Mouse (Mus musculus) hindbrain, embryonic 10.5 days (tissue): ENCODE measurements at regions not wholly inside any gene's neighbourhood (a gene's known extent, or its start where the extent isn't known, plus 50 kb on each side); places are given as distances from the start of the nearest gene placed in this dataset.
A peak's percentile ranks its signal among the peaks of the same experiment; 100 is the strongest.

Experiments used
- DNase-seq: peaks from one replicate; pipeline ENCODE4 v3.0.0-alpha.2; 2017; ENCODE audit warnings: low spot score
- H3K27ac ChIP-seq: fragments of 300-500 bp; sonication (generic); 2 replicates; pipeline ENCODE4 v1.5.1; 2016; ENCODE audit warnings: mild to moderate bottlenecking, moderate library complexity
- H3K27me3 ChIP-seq: fragments of 300-500 bp; sonication (generic); 2 replicates; pipeline ENCODE4 v1.6.1; 2016; ENCODE audit warnings: mild to moderate bottlenecking; ENCODE audit not compliant: poor library complexity, insufficient read depth, severe bottlenecking
- H3K36me3 ChIP-seq: fragments of 300-500 bp; sonication (generic); 2 replicates; pipeline ENCODE4 v1.6.1; 2016; ENCODE audit warnings: mild to moderate bottlenecking, moderate library complexity
- H3K4me1 ChIP-seq: fragments of 300-500 bp; sonication (generic); replicated peaks from 2 replicates; pipeline ENCODE4 v1.6.1; 2016; ENCODE audit warnings: mild to moderate bottlenecking
- H3K4me3 ChIP-seq: fragments of 300-500 bp; sonication (generic); 2 replicates; pipeline ENCODE4 v1.5.1; 2016; ENCODE audit warnings: mild to moderate bottlenecking, moderate library complexity
- H3K9me3 ChIP-seq: fragments of 300-500 bp; sonication (generic); 2 replicates; pipeline ENCODE4 v1.6.1; 2016; ENCODE audit warnings: mild to moderate bottlenecking, moderate library complexity
- WGBS: fragments of 180-500 bp; shearing (Covaris S2); methylation state at CpG from one replicate; pipeline ENCODE4 v1.1.7; 2016; 5-methylcytosine and 5-hydroxymethylcytosine counted together

GRCm38 (mm10) chr10:17024294-17024665 is 698.7 kb upstream of the Cited2 start:
- H3K9me3 ChIP-seq, result no peaks in the 10 kb centered on the region
- H3K36me3 ChIP-seq, result no peaks in the 10 kb centered on the region
- 77% methylated on average over 1 of the region's 1 CpGs for WGBS
- DNase-seq, result no peak
- 0 out of 2 replicates have a peak, but pooled peaks cover 5% of the 10 kb centered on the region for H3K4me1 ChIP-seq
- H3K27ac ChIP-seq, result 0 out of 2 replicates have a peak overlapping the region, but pooled peaks have one; percentile 59
- H3K4me3 ChIP-seq, result no peak overlapping the region
- H3K27me3 ChIP-seq, result no peaks in the 10 kb centered on the region

DNA sequence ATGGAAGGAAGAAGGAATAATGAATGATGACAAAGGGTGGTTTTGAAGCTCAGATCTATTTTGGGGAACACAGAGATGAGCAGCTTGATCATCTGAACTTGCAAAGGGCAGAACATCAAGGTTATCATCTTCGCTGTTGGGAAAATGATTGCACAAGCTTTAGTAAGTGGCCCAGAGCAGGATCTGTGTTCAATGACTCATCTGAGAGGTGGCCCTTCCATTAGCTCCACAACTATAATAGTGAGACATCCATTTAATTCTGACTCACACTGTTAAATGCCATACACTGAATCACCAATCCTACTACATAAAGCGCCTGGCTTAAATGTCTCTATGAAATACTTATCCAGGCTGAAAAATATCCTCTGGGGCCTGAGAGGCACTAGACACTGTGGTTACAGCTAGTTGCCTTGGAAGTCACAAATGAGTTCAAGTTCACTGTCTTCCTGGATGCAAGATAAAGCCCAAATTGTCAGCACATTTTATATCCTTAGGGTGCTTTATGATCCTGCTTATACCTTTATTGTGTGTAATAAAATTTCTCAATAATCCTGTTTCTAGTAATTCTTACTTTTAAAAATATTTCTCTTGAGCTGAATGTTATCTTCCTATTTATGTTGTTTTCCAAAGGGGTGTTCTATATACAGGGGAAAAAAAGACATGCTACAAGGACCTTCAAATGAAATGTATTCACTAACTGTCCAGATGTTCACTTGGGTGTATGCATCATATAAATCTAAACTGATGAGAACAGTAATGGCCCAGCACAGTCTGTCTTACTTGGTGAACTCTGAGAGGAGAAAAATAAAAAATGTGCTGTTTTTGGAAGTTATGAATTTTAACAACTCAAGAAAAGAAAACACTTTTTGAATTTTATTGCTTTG is 687.9 kb upstream of the Cited2 start:
- no peaks in the 10 kb centered on the region for H3K36me3 ChIP-seq
- no peak overlapping the region for H3K27ac ChIP-seq
- H3K4me1 ChIP-seq, result no peaks in the 10 kb centered on the region
- no peaks in the 10 kb centered on the region for H3K27me3 ChIP-seq
- no peak overlapping the region for H3K4me3 ChIP-seq
- H3K9me3 ChIP-seq, result no peaks in the 10 kb centered on the region
- 95% methylated on average over 2 of the region's 2 CpGs for WGBS
- DNase-seq, result no peak

- H3K4me3 ChIP-seq, result no peak overlapping the region
- no peaks in the 10 kb centered on the region for H3K9me3 ChIP-seq
- H3K36me3 ChIP-seq, result no peaks in the 10 kb centered on the region
- no peaks in the 10 kb centered on the region for H3K4me1 ChIP-seq
- no peak overlapping the region for H3K27ac ChIP-seq
- 80% methylated on average over 11 of the region's 11 CpGs for WGBS
- H3K27me3 ChIP-seq, result no peaks in the 10 kb centered on the region
- DNase-seq, result no peak
Measured at GRCm38 (mm10) chr10:17038259-17039043, 684.6 kb upstream of the Cited2 start.

DNA sequence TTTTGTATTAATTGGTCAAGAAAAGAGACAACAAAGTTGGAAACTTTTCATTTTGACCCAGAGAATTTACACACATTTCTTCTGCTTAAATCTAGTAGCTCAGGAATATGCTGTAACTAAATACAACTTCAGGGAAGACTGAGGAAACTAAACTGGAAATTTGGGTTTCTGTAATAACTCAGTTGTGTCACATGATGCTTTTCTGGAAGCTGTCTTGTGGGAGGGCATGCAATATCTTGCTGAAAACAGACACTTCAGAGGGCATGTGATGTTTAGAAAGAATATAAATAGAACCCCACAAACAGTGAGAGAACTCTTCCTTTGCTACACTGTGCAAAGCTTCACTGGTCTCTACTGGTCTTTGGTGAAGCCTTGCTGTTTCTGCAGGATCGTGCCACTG is 680.9 kb upstream of the Cited2 start:
- WGBS, result 90% methylated on average over 1 of the region's 1 CpGs
- Histone ChIP-seq H3K4me1 (no peaks in the 10 kb centered on the region), H3K9me3 (no peaks in the 10 kb centered on the region), H3K36me3 (no peaks in the 10 kb centered on the region), H3K4me3 (no peak overlapping the region), H3K27ac (no peak overlapping the region), H3K27me3 (no peaks in the 10 kb centered on the region)
- no peak for DNase-seq

- 89% methylated on average over 3 of the region's 3 CpGs for WGBS
- H3K27ac ChIP-seq, result no peak overlapping the region
- no peaks in the 10 kb centered on the region for H3K4me1 ChIP-seq
- no peaks in the 10 kb centered on the region for H3K27me3 ChIP-seq
- no peak for DNase-seq
- no peak overlapping the region for H3K4me3 ChIP-seq
- H3K36me3 ChIP-seq, result no peaks in the 10 kb centered on the region
- H3K9me3 ChIP-seq, result no peaks in the 10 kb centered on the region
Measured at GRCm38 (mm10) chr10:17042973-17043372, 680.0 kb upstream of the Cited2 start.

DNA sequence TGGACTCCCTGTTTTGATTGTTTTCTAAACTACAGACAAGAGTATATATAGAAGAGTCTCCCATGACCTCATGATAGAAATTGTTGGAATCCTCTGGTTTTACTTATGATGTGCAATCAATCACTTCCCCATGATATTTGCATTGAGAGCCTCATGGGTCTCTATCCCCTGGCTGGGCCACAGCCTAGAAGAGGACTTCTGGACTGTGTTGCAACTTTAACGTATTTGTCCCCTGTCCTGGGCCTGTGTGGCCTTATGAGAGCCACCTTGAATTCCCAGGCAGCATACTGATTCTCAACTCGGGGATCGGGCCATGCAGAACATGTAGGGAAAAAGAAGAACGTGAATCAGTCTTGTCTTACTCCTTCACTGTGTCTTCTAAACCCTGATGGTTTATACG is 676.3 kb upstream of the Cited2 start:
- Histone ChIP-seq H3K4me3 (no peak overlapping the region), H3K36me3 (no peaks in the 10 kb centered on the region), H3K27me3 (no peaks in the 10 kb centered on the region), H3K9me3 (peaks cover 6% of the 10 kb centered on the region; the same call in 1 of the 2 replicates), H3K4me1 (no peaks in the 10 kb centered on the region), H3K27ac (no peak overlapping the region)
- 89% methylated on average over 5 of the region's 5 CpGs for WGBS
- DNase-seq, result no peak

DNA sequence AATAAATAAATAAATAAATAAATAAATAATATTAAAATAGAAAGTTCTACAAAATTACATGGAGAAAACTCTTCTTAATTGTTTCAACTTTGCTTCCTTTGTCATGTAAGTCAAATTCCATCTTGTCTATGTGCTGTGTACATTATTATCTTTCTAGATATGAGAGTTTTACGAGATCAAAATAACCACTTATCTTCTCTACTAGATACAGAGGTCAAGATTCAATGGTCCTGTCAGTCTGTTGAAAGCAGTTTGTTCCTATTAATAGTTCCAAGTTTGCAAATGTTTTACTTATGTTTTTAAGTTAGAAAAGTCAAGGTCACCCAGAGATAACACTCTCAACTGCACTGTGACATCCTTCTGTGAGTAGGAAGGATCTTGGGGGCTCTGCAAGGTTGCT is 650.1 kb upstream of the Cited2 start:
- no peaks in the 10 kb centered on the region for H3K36me3 ChIP-seq
- H3K4me1 ChIP-seq, result peaks cover 14% of the 10 kb centered on the region
- H3K4me3 ChIP-seq, result no peak overlapping the region
- H3K9me3 ChIP-seq, result no peaks in the 10 kb centered on the region
- 88% methylated on average over 1 of the region's 1 CpGs for WGBS
- DNase-seq, result no peak
- no peaks in the 10 kb centered on the region for H3K27me3 ChIP-seq
- H3K27ac ChIP-seq, result no peak overlapping the region

GRCm38 (mm10) chr10:17074013-17074401 is 649.0 kb upstream of the Cited2 start:
- Histone ChIP-seq H3K27me3 (no peaks in the 10 kb centered on the region), H3K36me3 (no peaks in the 10 kb centered on the region), H3K4me3 (no peak overlapping the region), H3K9me3 (no peaks in the 10 kb centered on the region), H3K27ac (0 out of 2 replicates have a peak overlapping the region, but pooled peaks have one; percentile 50), H3K4me1 (peaks cover 14% of the 10 kb centered on the region)
- no peak for DNase-seq
- WGBS, result 66% methylated on average over 1 of the region's 1 CpGs

DNA sequence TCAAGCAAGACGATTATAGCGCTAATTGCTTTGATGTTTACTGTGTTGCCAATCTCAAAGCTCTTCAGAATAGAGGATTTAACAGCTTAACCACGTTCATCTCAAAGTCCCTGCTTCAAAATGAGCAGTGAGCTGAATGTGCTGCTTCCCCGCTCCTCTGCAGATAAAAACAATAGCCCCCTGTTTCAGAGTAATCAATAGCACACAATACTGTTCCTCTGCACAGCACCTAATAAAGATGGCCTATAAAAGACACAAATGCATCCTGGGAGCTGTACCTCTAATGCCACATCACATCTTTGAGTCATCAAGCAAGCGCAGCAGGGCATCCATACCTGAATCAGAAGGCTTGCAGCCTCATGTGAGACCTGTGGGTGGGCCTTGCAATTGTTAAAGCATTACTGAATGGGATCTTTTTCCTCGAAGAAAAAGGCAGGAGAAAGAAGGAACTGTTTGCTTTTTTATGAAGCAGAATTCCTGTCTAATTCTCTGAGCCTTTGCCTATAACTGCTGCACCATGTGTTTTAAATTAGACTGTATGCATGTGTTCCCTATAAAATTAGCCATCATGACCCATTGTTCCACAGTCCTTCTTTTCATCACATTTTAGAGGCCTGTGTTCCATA is 648.5 kb upstream of the Cited2 start:
- Histone ChIP-seq H3K9me3 (no peaks in the 10 kb centered on the region), H3K4me3 (no peak overlapping the region), H3K36me3 (no peaks in the 10 kb centered on the region), H3K27me3 (no peaks in the 10 kb centered on the region), H3K4me1 (peaks cover 14% of the 10 kb centered on the region), H3K27ac (peak overlapping the region; percentile 50; the same call in 1 of the 2 replicates)
- WGBS, result 45% methylated on average over 6 of the region's 6 CpGs
- DNase-seq, result peak; percentile 16

- DNase-seq, result no peak
- Histone ChIP-seq H3K27me3 (no peaks in the 10 kb centered on the region), H3K9me3 (no peaks in the 10 kb centered on the region)
Measured at GRCm38 (mm10) chr10:17075147-17075546, 647.9 kb upstream of the Cited2 start.

DNA sequence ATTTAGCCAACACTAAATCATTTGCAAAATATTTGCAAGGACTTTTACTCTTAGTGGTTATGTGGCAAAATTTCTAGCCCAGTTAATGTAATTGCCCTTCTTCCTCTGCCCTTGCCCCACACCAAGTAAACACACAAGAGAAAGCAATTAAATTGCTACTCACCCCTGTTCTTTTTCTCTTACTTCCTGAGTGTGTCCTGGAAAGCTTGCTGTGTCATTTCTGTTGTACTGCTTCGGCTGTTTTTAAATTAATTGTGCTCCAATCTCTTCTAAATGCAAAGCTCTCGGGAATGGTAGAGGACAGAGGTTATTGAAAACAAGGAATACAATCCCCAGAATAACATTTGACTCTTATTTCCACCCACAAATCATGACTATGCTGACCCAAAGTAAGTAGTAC is 647.4 kb upstream of the Cited2 start:
- 29% methylated on average over 2 of the region's 2 CpGs for WGBS
- Histone ChIP-seq H3K27me3 (no peaks in the 10 kb centered on the region), H3K9me3 (no peaks in the 10 kb centered on the region), H3K36me3 (no peaks in the 10 kb centered on the region), H3K27ac (no peak overlapping the region), H3K4me3 (no peak overlapping the region), H3K4me1 (peaks cover 14% of the 10 kb centered on the region)
- DNase-seq, result no peak

More at GRCm38 (mm10) chr10:17075147-17075546, 647.9 kb upstream of the Cited2 start:
- WGBS, result 72% methylated on average over 4 of the region's 4 CpGs
- Histone ChIP-seq H3K4me3 (no peak overlapping the region), H3K27ac (no peak overlapping the region), H3K4me1 (peaks cover 14% of the 10 kb centered on the region), H3K36me3 (no peaks in the 10 kb centered on the region)

- H3K27ac ChIP-seq, result no peak overlapping the region
- H3K36me3 ChIP-seq, result no peaks in the 10 kb centered on the region
- H3K4me3 ChIP-seq, result no peak overlapping the region
- H3K27me3 ChIP-seq, result no peaks in the 10 kb centered on the region
- H3K9me3 ChIP-seq, result no peaks in the 10 kb centered on the region
- no peak for DNase-seq
- WGBS, result 83% methylated on average over 4 of the region's 4 CpGs
- H3K4me1 ChIP-seq, result peaks cover 14% of the 10 kb centered on the region
Measured at GRCm38 (mm10) chr10:17076186-17076585, 646.8 kb upstream of the Cited2 start.

GRCm38 (mm10) chr10:17077580-17077979 is 645.4 kb upstream of the Cited2 start:
- WGBS, result 88% methylated on average over 2 of the region's 2 CpGs
- no peaks in the 10 kb centered on the region for H3K9me3 ChIP-seq
- H3K4me1 ChIP-seq, result peaks cover 14% of the 10 kb centered on the region
- H3K27me3 ChIP-seq, result no peaks in the 10 kb centered on the region
- no peak overlapping the region for H3K27ac ChIP-seq
- no peak for DNase-seq
- H3K4me3 ChIP-seq, result no peak overlapping the region
- no peaks in the 10 kb centered on the region for H3K36me3 ChIP-seq
